Mouse (Mus musculus) spleen, adult 18-20 months (tissue): ENCODE data around the gene Marc1.
A peak's percentile ranks its signal among the peaks of the same experiment; 100 is the strongest.

Experiments
- DNase-seq, 2 experiments: peaks; one replicate each; pipeline ENCODE4 v3.0.0; 2022; ENCODE audit warnings: mixed read lengths in 2 of 2

Gene Marc1

GRCm38 (mm10) chr1:184817768-184818167, 6.7 kb upstream of the Marc1 start:
- DNase-seq, result no peak

GRCm38 (mm10) chr1:184811716-184812250, 670 bp upstream of the Marc1 start:
- no peak for DNase-seq

- no peak for DNase-seq
These were observed 1.5 kb downstream of the Marc1 start for GRCm38 (mm10) chr1:184809578-184810001.

- DNase-seq, result no peak
These were observed 2.6 kb downstream of the Marc1 start for GRCm38 (mm10) chr1:184808418-184809012.

GRCm38 (mm10) chr1:184807627-184808417, 3.3 kb downstream of the Marc1 start:
- DNase-seq, result peak in 1 of 2 experiments; percentile 18

GRCm38 (mm10) chr1:184807123-184807522, 4.0 kb downstream of the Marc1 start:
- DNase-seq, result no peak

- no peak for DNase-seq
These were observed 5.4 kb downstream of the Marc1 start for GRCm38 (mm10) chr1:184805749-184806148.

GRCm38 (mm10) chr1:184793163-184793876, 17.8 kb downstream of the Marc1 start:
- DNase-seq, result peak; percentile 71 to 83

- peak in 1 of 2 experiments; percentile 36 for DNase-seq
These were observed 20.0 kb downstream of the Marc1 start for GRCm38 (mm10) chr1:184791109-184791508.

GRCm38 (mm10) chr1:184786376-184787151, 24.5 kb downstream of the Marc1 start:
- peak in 1 of 2 experiments; percentile 23 for DNase-seq

- no peak for DNase-seq
These were observed 27.5 kb downstream of the Marc1 start for GRCm38 (mm10) chr1:184783641-184784040.

- no peak for DNase-seq
These were observed 29.0 kb downstream of the Marc1 start for GRCm38 (mm10) chr1:184782161-184782513.

GRCm38 (mm10) chr1:184781286-184782160, 29.6 kb downstream of the Marc1 start:
- no peak for DNase-seq

GRCm38 (mm10) chr1:184778157-184778556, 33.0 kb downstream of the Marc1 start:
- DNase-seq, result no peak

- no peak for DNase-seq
These were observed 33.9 kb downstream of the Marc1 start for GRCm38 (mm10) chr1:184777061-184777795.

GRCm38 (mm10) chr1:184775289-184775688, 35.8 kb downstream of the Marc1 start:
- DNase-seq, result no peak

- no peak for DNase-seq
These were observed 39.2 kb downstream of the Marc1 start for GRCm38 (mm10) chr1:184771891-184772249.

- peak; percentile 33 to 71 for DNase-seq
These were observed 39.8 kb downstream of the Marc1 start for GRCm38 (mm10) chr1:184771202-184771890.

- DNase-seq, result no peak
These were observed 47.2 kb downstream of the Marc1 start for GRCm38 (mm10) chr1:184763866-184764265.

- DNase-seq, result no peak
These were observed 48.2 kb downstream of the Marc1 start for GRCm38 (mm10) chr1:184762941-184763340.
